Mouse (Mus musculus) CD4-positive, CD25-positive, alpha-beta regulatory T cell, adult 4 months (primary cell): ENCODE measurements around the gene Gpha2. TPM values are rescaled to one million over a fixed set of nuclear protein-coding genes. Genes with fewer than 3 reads are reported as not detected.

ENCODE experiments used
- ATAC-seq: one replicate; pipeline ENCODE4 v1.8.0; 2017
- polyA plus RNA-seq, 2 experiments: library from polyadenylated mRNA; unstranded; fragments of 100-300 nt; shearing (Covaris generic); gene quantifications; one replicate each; pipeline ENCODE4 v1.2.1; 2017

The Gpha2 gene
- polyA plus RNA-seq, 2 experiments from 2014 or later = not detected

DNA sequence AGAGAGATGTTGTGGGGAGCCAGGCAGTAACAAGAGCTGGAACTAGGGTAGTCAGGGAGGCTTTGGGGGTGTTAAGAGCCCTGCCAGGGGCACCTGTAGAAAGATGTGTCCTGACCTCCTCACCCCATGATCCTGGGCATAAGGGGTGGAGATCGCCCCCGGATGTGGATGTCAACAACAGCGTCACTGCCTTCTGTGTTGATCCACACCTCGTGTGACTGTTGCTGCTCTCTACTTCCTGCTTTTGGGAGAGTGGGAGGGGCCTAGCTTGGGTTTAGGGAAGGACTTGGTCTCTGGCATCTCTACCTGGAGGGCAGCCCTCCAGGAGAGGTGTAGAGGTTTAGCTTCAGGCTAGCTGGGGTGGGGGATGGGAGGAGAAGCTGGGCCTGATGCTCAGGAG lies 16.1 kb downstream of the Gpha2 start:
- ATAC-seq = peak; percentile 68

DNA sequence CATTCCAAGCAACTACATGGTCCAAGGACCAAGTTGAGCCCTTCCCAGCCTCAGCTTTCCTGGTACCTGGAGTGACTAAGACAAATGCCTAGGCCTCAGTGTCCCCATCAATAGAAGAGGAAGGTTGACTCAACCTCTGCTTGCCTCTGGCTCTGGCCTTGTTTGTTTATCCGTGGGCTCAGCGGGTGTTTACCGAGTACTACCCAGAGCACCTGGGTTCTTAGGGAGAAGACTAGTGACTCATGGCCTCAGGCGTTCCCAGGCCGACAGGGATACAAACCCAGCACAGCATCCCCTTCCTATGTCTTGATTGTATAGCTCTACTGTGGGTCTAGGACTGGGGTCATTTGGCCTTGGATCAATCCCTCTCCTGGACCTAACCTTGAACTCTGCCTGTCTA lies 17.0 kb downstream of the Gpha2 start:
- no peak for ATAC-seq

DNA sequence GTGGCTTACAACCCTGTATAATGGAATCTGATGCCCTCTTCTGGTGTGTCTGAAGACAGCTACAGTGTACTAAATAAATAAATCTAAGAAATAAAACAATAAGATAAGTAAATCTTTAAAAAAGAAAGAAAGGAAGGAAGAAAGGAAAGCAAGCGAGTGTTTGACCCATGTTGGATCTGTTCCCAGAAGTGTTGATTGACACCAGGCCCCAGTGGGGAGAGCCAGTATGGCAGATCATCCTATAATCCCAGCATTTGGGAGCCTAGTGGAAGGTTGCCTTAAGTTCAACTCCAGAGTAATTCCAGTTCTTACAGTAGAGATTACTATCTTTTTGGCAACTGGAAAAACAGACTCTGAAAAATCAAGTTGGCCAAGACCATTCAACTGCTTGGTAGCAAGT lies 19.6 kb downstream of the Gpha2 start:
- ATAC-seq = no peak

DNA sequence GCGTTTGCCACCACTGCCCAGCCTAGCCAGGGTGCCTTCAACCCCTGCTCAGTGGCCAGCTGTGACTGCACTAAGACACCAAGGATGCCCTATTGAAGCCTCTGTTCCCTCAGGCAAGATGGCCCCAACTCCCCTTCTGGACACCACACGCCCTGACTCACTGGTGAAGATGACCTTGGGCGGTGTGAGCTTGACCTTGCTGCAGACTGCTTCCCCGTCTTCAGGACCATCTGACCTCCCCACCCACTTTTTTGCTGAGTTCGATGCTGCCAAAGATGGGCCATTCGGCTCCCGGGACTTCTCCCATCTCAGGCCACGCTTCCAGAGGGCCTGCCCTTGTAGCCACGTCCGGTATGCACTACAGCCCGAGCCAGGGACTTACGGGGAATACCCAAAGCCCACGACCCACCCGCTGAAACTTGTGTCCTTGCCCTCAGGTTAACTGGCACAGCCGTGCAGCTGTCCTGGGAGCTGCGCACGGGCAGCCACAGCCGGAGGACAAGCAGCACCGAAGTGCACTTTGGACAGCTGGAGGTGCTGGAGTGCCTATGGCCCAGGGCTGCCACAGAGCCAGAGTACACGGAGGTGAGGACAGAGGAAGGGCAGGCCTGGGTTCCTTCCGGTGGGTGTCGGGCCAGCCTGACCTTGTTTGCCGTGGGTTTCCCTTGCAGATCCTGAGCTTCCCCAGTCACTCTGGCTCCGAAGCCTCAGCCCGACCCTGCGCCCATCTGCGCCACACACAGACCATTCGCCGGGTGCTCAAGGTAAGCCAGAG lies 21.5 kb downstream of the Gpha2 start:
- ATAC-seq = no peak

DNA sequence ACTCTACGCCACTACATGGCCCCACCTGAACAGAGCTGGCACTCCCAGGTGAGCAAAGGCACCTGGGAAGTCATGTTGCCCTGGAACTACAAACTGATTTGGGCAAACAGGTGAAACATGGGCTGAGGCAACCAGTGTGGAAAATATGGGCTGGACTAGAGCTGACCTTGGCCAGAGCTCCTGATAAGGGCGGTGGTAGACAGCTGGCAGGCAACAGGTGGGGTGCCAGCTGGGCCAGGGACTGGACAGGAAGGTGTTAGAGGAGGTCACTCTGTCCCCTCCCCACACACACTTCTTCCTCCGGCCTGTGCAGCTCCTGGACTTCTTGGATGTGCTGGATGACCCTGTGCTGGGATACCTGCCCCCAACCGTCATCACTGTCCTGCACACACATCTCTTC lies 26.8 kb downstream of the Gpha2 start:
- ATAC-seq = no peak

DNA sequence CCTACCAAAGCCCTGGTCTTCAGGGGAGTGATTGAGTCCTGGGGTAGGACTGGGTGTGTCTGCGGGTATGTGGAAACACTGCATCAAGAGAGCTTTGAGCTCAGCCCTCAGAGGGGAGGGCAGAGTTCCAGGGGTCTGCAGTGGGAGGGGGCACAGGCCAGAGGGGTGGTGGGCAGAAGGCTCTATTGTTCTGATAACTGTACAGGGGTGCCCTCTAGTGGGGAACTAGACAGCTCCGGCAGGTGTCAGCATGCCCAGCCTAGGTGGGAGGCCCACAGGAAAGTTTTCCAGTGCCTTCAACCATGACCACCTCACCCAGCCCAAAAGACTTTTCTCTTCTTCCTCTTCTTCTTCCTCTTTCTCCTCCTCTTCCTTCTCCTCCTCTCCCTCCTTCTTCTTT lies 34.2 kb downstream of the Gpha2 start:
- no peak for ATAC-seq

DNA sequence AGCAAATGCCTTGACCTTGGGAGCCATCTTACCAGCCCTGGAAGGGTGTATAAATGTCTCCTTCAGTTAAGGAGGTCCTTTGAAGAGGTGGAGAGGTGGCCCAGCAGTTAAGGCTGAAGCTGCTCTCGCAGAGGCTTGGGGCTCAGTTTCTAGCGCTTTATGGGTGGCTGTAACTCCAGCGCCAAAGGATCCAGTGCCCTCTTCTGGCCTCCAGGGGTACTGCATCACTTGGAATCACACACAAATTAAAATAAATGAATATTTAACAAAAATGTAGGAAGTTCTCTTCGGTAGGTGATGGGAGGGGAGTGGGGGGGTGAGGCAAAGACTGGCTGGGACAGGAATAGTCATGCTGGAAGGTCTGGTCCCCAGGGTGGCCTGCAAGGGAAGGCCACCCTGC lies 34.8 kb downstream of the Gpha2 start:
- no peak for ATAC-seq

DNA sequence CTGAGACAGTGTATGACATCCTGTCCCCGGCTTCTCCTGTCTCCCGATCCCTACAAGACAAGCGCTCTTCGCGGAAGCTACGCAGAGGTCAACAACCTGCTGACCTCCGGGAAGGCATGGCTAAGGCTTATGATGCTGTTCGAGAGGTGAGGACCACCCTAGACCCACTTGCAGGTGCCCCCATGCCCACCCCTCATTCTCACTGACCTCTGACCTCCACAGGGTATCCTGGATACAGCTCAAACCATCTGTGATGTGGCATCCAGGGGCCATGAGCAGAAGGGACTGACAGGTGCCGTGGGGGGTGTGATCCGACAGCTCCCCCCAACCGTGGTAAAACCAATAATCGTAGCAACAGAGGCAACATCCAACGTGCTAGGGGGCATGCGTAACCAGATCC lies 35.2 kb downstream of the Gpha2 start:
- ATAC-seq = no peak

DNA sequence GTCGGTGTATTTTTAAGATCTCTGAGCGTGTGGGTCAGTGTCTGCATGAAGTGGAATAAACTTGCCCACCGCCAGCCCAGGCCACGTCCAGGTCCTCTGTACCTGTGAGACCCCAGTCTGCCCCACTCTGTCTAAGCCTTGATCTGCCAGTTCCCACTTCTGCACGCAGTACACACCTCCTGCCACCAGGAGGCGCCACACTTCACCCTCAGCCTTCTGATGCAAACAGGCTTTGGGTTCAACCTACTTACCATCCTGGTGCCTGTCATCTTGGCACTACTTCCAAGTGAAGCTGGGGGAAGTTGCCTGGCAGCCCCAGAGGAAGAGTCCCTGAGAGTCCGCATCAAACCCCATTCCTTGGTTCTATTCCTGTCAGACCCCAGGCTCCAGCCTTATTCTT lies 36.0 kb downstream of the Gpha2 start:
- ATAC-seq = peak; percentile 34

DNA sequence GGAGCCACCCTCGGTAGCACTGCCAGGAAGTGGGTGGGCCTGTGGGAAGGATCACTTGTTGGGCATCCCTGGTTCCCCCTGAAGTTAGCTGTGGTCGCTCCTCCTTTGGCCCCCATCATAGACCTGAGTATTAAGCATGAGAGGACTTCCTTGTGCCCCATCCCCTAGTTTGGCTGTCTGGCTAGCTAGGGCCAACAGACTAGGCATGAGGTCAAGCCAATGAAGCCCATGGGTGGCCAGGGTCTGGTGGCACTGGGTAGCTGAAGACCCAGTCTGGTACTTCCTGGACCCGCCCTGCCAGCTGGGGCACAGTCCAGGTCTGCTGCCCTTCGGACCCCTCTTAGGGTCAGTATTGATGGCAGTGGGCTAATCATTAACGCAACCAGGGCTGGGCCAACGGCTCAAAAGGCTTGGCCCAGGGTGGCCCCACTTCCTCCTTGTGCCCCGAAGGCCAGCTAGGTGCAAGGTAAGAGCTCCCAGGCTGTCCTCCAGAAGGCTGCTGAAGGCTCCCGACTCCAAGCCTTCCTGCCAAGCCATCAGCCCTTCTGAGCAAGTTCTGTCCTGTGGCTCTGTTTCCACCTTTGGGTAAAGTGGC lies 36.8 kb downstream of the Gpha2 start:
- ATAC-seq = no peak

DNA sequence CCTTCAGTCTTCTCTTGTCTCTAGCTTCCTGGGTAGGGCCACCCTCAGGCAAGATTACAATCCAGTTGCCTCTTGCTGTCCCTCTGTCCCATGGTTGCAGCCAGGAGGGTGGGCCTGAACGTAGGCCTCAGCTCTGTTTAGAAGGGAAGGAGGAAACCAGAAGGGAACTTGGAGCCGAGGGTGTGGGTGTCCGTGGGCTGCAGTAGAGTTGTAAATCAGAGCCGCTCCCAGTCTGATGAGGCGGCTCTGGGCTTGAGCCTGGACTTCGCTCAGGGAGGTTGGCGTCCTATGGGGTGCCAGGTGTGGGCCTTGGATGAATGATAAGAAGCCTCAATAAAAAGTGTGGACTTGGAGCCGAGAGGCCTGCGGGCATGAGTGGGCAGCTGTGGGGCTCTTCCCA lies 38.0 kb downstream of the Gpha2 start:
- no peak for ATAC-seq

DNA sequence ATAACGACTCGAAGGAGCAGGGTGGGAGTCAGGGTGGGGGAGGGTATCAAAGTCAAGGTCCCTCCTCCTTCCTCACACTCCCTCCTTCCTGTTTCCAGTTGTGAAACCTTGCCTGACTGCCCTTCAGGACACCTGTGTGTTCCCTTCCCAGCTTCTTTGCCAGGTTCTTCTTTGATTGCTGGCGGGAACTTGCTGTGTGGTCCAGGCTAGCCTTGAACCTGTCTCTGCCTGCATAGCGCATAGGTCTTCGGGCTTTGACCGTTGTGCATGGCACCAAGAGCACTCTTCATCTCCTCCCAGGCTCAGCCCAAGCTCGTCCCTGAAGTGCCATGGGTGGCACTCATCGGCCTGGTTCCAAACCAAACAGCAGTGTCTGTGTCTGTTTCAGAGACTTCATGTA lies 38.8 kb downstream of the Gpha2 start:
- no peak for ATAC-seq

DNA sequence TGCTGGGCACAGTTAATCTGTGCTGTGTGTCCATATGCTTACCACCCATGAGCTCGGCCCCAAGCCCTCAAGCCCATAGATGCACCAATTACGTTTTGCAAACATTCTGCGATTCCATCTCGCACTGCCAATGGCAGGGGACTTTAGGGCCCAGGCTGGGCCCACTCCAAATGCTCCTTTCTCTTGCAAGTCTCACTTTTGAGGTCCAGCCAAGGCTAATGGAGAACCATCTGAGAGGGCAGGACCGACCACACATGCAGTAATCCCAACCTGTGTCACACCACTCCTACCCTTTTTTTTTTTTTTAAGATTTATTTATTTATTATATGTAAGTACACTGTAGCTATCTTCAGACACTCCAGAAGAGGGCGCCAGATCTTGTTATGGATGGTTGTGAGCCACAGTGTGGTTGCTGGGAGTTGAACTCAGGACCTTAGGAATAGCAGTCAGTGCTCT lies 39.6 kb downstream of the Gpha2 start:
- no peak for ATAC-seq

DNA sequence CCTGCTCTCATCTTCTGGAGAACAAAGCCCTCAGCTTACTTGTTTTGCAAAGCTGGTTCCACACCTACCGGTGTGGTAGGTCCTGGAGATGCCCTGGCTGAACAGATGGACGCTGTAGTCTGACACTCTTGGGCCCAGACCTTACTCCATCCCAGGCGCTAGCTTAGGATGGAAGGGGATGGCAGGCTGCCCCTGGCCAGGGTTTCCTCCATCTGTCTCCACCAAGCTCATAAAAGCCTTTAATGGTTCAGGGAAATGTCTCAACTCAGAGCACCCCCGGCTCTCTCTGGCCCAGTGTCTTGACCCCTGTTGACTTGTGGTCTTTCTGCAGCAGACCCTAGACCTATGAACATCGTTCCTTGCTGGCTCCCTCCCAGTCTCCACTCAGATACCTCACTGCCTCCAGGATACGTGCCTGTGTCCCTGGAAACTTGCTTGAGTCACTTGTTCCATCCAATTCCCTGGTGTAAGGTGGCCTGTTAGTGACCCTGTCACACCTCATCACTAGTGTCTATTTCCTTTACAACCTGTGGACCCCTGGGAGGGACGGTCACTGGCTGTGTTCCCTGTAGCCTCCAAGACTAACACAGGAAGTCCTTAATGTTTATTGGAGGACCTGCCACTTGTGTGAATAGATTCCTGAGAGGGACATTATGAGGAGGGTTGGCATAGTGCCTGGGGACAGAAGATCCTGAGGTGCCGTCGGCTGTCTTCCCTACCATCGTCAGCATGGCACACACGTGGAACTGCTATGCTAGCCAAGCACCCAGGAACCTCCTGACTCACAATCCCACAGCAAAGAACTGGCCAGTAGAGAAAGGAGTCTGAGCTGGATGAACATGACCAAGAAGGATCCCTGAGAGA lies 41.4 kb downstream of the Gpha2 start:
- no peak for ATAC-seq

DNA sequence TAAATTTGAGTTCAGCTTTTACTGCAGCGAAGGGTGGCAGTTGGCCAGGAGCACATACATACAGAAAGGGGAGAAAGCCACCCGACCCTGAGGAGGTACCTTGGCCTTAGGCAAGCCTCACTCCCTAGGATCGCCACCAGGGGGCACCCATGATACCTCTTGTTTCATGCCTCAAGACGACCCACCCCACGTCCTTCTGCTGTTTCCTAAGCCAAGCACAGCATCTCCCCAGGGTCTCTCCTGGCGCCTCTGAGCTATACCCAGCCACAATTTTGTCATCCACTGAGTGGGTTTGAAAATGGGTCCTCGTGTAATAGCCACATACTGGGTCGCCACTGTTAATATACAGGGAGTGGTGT lies 42.0 kb downstream of the Gpha2 start:
- ATAC-seq = peak; percentile 80

DNA sequence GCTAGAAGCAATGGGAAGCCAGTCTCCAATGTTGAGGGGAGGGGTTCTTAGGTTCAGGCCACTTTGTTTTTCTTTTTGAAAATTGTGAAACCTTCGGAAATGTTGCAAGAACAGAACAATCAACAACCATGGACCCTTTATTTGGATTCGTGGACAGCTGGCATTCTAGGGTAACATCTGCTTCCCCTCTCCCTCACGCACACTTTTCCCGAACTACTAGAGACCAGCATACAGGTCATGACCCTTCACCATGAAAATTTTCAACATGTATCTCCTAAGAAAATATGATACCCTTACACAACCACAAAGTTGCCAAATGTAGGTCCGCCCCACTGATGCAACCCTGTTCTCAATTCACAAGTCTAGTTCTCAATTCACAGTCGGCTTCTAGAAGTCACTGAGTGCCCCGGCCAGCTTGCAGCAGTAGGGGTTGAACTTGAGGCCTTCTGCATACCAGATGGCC lies 42.5 kb downstream of the Gpha2 start:
- no peak for ATAC-seq

DNA sequence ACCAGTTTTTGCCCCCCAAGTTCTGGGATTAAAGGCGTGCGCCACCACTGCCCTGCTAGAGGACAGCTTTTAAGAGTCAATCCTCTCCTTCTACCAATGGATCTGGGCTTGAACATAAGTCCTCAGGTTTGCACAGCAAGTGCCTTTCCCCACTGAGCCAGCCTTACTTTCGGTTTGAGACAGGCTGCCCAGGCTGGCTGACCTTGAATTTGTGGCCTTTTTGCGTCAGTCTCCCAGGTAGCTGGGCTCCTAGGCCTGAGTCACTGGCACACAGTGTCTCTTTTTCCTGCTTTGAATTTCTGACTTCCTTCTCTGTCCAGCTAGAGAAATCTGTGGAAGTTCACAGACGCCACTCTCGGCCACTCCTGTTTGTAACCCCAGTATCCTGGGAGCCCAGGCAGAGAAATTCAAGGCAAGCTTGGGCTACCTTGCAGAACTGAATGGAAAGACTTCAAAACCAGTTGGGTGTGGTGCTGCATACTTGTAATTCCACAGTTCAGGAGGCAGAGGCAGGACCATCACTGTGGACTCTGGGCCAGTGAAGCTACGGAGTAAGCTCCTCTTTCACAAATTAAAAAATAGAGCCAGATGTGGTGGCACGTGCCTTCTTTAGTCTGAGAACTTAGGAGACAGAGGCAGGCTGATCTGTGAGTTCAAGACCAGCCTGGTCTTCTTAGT lies 43.8 kb downstream of the Gpha2 start:
- no peak for ATAC-seq

DNA sequence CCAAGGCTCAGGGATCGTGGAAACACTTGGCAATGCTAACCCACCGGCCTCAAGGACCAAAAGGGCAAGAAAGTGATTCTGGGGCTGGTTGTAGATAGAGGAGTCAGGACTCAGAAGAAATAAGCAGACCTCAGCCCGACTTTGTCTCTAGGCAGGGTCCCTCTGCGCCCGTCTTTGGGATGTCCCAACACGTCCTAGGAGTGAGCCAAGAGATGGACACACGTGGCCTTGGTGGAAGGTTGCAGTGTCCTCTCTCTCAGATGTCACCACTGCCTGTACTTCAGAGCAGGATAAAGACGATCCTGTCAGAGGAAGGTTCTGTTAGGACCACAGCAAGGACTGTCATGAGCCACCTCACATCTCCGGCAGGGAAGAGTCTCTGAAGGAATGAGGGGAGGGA lies 44.5 kb downstream of the Gpha2 start:
- no peak for ATAC-seq

DNA sequence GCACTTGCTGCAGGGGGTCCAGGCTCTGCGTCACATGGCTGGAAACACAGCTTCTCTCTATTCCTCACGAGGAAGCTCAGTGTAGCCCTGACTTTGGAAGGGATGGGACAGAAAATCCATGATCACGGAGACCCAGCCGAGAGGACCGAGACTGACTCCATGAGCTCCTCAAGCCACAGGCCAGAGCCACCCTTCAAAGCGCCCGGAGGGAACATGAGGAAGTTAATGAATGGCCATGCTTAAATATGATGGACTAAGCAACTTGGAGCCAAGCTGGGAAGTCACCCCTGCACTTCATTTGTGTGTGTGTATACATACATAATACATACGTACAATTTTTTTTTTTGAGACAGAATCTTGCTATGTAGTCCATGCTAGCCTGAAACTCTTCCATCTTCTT lies 45.0 kb downstream of the Gpha2 start:
- ATAC-seq = no peak

DNA sequence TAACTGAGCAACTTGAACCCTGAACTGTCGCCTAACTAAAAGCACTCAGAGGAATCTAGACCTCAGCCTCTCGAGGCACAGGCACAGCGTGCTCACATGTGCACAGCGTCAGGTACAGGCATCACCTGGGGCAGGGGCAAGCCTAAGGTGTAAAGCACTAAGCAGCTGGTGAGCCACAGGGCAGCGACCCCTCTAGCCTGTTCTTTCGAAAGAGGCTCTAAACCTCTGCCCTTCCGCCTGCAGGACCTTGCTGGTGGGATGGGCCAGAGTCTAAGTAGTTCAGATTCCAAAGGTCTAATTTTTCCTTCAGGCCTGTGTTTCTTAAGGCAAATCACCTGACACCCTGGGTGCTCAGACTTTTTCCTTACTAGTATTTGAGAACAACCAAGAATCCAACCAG lies 45.9 kb downstream of the Gpha2 start:
- ATAC-seq = no peak

DNA sequence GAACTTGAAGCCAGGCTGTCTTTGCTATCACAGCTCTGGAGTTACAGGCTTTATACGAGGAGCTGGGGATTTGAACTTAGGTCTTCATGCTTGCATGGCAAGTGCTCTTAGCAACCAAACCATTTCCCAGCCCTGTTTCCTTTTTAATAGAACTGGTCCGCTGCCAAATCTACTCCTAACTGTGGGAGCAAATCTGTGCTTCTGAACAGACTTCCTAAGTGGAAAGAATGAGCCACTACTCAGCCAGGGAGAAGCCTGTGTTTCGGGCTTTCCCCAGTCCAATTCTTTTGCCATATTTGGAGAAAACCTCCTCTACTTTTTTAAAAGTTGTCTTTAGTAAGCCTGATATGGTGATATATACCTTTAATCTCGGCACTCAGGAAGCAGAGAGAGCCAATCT lies 46.6 kb downstream of the Gpha2 start:
- no peak for ATAC-seq

DNA sequence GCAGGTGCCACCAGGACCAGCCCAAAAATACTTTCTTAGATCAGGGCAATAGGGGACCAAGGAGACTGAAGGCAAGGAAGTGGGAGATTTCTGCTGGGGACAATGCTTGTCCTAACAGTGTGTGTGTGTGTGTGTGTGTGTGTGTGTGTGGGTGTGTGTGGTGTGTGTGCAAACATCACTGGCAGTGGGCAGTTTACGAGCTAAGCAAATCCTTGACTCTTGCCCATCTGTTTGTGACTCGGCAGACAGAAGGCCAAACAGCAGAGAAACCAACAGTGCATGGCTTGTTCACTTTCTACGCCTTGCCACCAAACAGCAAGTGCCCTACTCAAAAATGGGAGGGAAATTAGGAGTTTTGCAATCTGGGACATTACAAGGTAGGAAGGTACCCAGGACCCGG lies 47.4 kb downstream of the Gpha2 start:
- ATAC-seq = no peak

DNA sequence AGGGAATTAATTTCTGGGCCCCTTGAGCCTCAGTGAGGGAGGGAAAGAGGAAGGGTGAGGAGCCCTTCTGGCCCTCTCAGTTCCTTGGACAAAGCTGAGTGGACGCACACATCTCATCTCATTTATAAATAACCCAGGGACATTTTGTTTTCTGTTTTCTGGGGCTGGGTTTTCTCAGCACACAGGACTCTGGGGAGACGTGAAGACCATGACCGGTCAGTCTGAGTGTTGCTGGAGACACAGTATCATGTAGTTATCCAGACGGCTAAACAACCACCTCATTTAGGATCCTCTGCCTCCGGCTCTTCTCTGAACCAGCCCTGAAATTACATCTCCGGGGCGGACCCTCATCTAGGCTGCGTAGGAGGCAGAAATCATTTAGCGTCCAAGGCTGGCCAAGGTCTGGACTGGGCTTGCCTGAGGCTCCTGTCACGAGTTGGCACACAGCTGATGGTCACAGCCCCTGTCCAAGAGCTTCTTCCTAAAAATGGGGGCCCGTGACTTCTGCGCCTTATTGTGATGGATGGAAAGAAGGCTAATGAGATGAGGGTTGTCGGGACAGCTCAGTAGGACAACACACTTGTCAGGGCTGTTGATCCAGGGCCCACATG lies 47.9 kb downstream of the Gpha2 start:
- ATAC-seq = no peak
